Mouse (Mus musculus): Measurements from ENCODE around the gene Taf1c. TPM values are rescaled to one million over a fixed set of nuclear protein-coding genes. Genes with fewer than 3 reads are reported as not detected.

Taf1c gene
- total RNA-seq, 2 experiments from 2014 or later: 11.2 to 12.5 TPM

- DNase-seq (ENCODE audit: extremely low spot score in 1 of 2, low spot score in 2 of 2): no peak
- intact Hi-C loops (cut with DNase I): no loop called here
Measured at GRCm38 (mm10) chr8:119585901-119586300, 19.1 kb downstream of the Taf1c start.

GRCm38 (mm10) chr8:119580441-119581161, 24.4 kb downstream of the Taf1c start:
- no peak for DNase-seq (ENCODE audit: extremely low spot score in 1 of 2, low spot score in 2 of 2)
- intact Hi-C loops (cut with DNase I): no loop called here

GRCm38 (mm10) chr8:119579096-119579495, 25.9 kb downstream of the Taf1c start:
- DNase-seq (ENCODE audit: extremely low spot score in 1 of 2, low spot score in 2 of 2): no peak
- intact Hi-C loops (cut with DNase I): no loop called here

- no peak for DNase-seq (ENCODE audit: extremely low spot score in 1 of 2, low spot score in 2 of 2)
- intact Hi-C loops (cut with DNase I): no loop called here
Measured at GRCm38 (mm10) chr8:119575366-119575726, 29.7 kb downstream of the Taf1c start.

DNA sequence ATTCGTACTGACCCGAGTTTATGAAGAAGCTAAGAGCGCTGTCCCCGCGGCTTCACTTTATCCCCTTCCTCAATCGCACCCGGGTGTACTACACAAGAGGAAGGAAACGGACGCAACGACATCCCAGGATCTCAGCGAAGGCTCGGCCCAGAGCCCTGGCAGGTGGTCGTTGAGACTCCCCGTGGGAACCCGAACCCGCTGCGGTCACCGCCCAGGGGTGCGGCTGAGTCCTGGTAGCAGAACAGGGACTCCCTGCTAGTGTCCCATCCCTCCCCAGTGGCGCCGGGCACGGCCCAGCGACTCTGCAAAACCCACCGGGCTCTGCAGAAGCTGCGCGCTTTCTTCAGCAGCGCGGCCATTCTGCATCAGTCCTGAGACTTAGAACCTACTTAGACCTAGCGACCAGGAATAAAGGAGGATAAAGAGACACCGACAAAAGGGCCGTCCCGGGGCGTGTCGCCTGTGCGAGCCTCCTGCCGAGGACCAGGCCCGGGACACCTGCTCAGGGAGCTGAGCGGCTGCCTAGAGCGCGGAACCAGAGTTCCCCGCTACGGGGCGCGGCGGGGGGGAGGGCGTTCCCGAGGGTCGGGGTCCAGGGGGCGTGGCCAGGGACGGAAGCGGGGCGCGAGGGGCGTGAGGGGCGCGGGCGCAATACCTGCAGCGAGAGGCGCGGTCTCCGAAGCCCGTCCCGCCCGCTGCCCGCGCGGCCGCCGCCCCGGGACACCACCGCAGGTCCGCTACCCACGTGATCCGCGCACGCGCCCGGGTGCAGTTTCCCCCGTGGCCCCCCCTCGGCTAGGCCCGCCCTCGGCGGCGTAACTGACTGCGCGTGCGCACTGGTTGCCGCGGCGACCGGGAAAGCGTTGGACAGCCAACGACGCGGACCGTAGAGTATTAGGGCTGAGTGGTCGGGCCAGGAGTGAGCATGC, 30.3 kb downstream of the Taf1c start, which contains the start of the genes Hsdl1 and Dnaaf1:
Hsdl1 (minus strand) TSS at position 747 of the 929 bp plus-strand sequence.
Dnaaf1 (plus strand) TSS at position 799 of the 929 bp plus-strand sequence.
- peak; percentile 90 to 97 for DNase-seq (ENCODE audit: extremely low spot score in 1 of 2, low spot score in 2 of 2)
- intact Hi-C loops (cut with DNase I): no loop called here

DNA sequence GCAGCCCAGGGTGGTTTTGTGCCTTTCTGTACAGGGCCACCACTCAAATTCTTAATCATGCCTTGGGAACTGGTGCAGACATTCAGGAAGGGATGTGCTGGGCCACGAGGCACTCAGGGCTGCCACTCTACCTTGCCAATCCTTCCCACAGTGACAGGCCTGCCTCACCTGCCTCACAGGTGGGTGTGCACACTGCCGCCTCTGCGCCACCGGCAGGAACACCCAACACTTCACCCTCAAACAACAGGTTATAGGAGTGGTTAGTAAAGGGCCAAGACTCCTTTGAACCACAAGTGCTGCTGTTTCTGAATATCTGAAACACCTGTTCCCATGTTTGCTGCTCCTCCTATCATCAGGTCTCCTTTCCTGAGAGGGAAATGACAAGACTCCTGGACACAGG, 32.6 kb downstream of the Taf1c start:
- intact Hi-C loops (cut with DNase I): no loop called here

GRCm38 (mm10) chr8:119571135-119571534, 33.9 kb downstream of the Taf1c start:
- intact Hi-C loops (cut with DNase I): no loop called here

More for the DNA sequence above, 32.6 kb downstream of the Taf1c start:
- no peak for DNase-seq (ENCODE audit: extremely low spot score in 1 of 2, low spot score in 2 of 2)

DNA sequence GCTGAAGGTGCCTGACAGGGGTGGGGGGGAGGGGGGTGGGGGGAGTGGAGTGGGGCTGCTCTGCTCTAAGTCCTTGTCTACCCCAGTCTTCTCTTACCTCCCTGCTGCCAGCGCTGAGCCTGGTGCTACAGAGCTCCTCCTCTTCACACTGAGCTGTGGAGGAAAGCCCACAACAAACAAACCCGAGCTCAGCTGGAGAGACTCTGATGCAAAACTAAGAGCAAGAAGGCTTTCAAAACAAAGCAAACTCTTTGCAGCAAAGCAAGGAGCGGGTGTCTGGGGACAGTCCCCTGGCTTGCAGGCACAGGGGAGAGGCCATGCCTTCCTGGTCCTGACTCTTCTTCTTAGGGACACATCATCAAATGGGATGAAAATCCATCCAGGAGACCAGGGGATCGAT, 35.1 kb downstream of the Taf1c start:
- DNase-seq (ENCODE audit: extremely low spot score in 1 of 2, low spot score in 2 of 2): no peak
- intact Hi-C loops (cut with DNase I): no loop called here

More at GRCm38 (mm10) chr8:119571135-119571534, 33.9 kb downstream of the Taf1c start:
- DNase-seq (ENCODE audit: extremely low spot score in 1 of 2, low spot score in 2 of 2): no peak

GRCm38 (mm10) chr8:119568951-119569350, 36.1 kb downstream of the Taf1c start:
- DNase-seq (ENCODE audit: extremely low spot score in 1 of 2, low spot score in 2 of 2): no peak
- intact Hi-C loops (cut with DNase I): no loop called here

- intact Hi-C loops (cut with DNase I): no loop called here
- no peak for DNase-seq (ENCODE audit: extremely low spot score in 1 of 2, low spot score in 2 of 2)
Measured at GRCm38 (mm10) chr8:119568251-119568650, 36.8 kb downstream of the Taf1c start.

DNA sequence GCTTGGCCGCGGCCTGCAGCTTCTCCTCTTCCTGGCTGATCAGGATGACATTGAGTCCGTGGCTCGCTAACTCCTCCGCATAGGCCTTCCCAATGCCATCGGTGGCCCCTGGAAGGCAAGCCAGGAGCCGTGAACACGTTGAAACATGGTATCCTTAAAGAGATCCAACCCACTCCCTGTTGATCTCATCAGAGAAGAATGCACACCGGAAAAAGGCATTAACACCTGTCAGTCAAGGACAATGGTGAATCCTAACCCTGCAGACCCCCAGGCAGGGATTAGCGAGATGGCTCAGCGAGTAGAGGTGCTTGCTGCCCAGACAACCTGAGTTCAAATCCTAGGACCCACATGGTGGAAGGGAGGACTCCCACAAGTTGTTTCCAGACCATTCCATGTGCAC, 38.7 kb downstream of the Taf1c start:
- intact Hi-C loops (cut with DNase I): no loop called here
- no peak for DNase-seq (ENCODE audit: extremely low spot score in 1 of 2, low spot score in 2 of 2)

DNA sequence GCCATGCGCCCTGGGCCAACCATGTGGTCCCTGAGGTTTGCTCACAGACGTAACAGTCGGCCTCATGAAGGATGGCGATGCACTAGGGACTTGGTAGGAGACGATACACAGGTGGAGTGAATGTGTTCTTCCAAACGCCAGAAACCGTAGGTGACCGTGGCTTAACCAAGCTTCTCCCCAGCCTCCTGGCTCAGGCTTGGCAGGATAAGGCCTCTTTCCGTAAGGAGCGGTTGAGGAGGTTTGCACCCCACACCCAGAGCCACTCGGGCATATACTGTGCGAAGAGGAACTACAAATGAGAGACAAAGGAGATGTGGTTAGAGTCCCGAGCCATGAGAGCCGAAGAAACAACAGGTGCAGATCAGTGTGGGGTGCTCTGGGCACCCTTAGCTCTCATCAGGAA, 41.2 kb downstream of the Taf1c start:
- DNase-seq (ENCODE audit: extremely low spot score in 1 of 2, low spot score in 2 of 2): no peak
- intact Hi-C loops (cut with DNase I): no loop called here

DNA sequence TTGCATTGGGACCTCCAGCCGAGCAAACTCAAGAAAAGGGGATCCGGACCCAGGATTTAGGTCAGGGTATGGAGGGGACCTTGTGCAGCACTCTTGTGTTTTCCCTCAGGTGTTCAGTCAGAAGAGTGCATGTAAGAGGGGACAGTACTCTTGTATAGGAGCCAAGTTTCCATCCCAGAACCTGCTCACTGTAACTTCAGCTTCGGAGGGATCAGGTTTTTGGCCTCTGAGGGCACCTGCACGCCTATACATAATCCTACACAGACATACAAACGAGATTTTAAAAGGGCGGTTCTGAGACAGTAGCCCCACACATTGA, 45.7 kb downstream of the Taf1c start:
- intact Hi-C loops (cut with DNase I): no loop called here
- no peak for DNase-seq (ENCODE audit: extremely low spot score in 1 of 2, low spot score in 2 of 2)

GRCm38 (mm10) chr8:119558603-119559401, 46.2 kb downstream of the Taf1c start, which contains the start of gene Mbtps1:
Mbtps1 (minus strand) TSS chr8:119558735.
- peak; percentile 95 to 98 for DNase-seq (ENCODE audit: extremely low spot score in 1 of 2, low spot score in 2 of 2)
- intact Hi-C loops (cut with DNase I): no loop called here

DNA sequence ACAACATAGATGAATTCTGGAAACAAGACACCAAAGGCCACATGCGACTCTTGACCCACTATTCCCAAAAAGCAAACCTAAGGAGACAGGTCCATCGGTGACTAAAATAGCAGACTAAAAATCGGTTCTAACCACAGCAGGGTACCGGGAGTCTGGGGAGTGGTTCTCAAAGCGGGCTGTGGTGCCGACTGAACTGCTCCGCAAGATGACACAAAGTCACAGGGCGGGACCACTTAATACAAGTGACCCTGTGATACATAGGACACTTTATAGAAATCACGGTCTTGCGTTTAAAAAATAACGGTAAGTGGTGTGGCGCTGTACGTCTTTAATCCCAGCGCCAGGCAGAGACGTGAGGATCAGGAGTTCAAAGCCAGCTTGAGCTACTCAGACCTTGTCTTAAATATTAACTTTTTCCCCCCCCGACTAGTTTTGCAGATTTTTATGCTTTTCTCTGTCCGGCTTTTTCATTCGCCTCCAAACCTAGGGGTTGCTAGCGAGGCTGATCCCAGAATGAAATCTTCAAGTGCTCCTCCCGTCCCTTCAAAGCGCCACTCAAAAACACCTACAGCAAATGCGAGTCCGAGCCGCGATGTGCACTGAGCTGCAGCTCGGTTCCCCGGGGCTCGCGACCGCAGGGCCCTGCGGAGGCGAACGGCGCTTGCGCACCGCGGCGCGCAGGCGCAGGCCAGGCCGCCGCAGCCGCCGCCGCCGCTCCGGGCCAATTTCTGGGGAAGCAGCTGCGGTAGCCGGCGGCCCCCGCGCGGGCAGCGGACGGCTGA, 47.0 kb downstream of the Taf1c start:
- peak in 1 of 2 experiments; percentile 89 for DNase-seq (ENCODE audit: extremely low spot score in 1 of 2, low spot score in 2 of 2)
- intact Hi-C loops (cut with DNase I): no loop called here

DNA sequence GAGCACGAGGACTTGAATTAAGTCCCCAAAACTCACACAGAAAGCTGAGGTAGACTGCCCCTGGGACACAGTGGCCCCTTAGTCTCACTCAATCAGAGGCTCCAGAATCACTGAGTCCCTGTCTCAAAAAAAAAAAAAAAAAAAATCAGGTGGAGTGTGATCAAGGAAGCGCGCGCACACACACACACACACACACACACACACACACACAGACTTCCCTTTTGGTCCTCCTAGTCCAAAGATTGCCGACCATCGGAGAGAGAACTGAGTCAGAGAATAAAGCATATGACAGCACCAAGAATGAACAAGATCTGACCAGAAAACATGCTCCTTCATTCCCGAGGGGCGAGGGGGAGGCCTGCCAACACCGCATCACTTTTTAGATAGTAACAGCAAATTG, 47.9 kb downstream of the Taf1c start:
- DNase-seq (ENCODE audit: extremely low spot score in 1 of 2, low spot score in 2 of 2): no peak
- intact Hi-C loops (cut with DNase I): no loop called here

DNA sequence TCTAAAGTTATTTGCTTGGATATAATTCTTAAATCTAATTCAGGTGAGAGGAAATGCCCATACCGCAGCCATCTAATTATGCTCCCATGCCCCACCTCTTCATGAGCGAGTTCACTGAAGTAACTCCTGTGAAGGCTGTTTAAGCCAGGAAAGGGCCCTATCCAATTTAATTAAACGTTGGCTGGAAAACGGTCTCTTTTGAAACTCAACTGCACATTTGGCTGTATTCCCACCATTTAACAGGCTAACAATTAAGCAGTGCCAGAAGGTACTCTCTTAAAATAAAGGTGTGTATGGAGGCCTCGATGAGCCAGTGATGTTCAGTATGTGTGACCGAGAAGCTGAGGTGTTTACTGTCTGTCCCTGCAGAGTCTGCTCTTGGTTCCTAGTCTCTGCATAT, 49.2 kb downstream of the Taf1c start:
- intact Hi-C loops (cut with DNase I): no loop called here

GRCm38 (mm10) chr8:119552967-119553366, 52.1 kb downstream of the Taf1c start:
- intact Hi-C loops (cut with DNase I): no loop called here
- DNase-seq (ENCODE audit: extremely low spot score in 1 of 2, low spot score in 2 of 2): no peak

More for the DNA sequence above, 49.2 kb downstream of the Taf1c start:
- no peak for DNase-seq (ENCODE audit: extremely low spot score in 1 of 2, low spot score in 2 of 2)
